26 mouse cellular contexts compared by ENCODE assay signal in the genomic region with DNA sequence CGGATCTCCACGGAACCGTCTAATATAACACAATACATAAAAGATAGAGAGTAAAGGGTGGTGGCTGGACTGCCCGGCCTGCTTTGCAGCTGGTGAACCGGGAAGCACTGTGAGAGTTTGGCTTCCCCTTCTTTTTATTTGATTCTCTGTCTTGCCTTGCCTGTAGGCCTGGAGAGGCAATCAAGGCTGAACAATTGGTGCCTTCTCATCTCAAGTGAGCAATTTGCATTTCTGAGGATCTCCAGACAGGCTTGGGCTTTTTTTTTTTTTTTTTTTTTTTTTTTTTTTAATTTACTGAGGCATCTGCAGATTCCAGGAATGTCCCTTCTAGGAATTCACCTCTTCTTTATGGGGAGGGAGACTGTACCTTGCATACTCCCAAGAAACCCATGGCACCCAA. TPM values are rescaled to one million over a fixed set of nuclear protein-coding genes. Genes with fewer than 3 reads are reported as not detected.
DNase-seq lines count a peak whose midpoint lies in the region; ATAC-seq lines count a peak whose summit lies in the region.
"Had no signal": no experiment of that assay in that cellular context is flagged by ENCODE, and none has a peak within 500 bp of the region (broad histone marks: within the 10 kb centered on the region; RNA-seq: fewer than 3 reads in every experiment).

No protein-coding gene starts in this region.

- DNase-seq in forebrain, embryonic 10.5 days (ENCODE audit: extremely low spot score, low spot score) = no peak
- no peak for DNase-seq in neural tube, embryonic 11.5 days (ENCODE audit: low spot score)
- no peak for DNase-seq in retina, embryonic 14.5 days (ENCODE audit: low spot score)
- DNase-seq: adrenal gland, postnatal 25 days; cerebellum, adult 11 months; cerebellum, postnatal 14 days; gastrocnemius, postnatal 10 days; heart, postnatal 4 days; kidney, adult 9 months; kidney, postnatal 36 days; liver, postnatal 0 days; thymus, postnatal 36 days had no signal

- peaks cover 28% of the 10 kb centered on the region for H3K4me1 ChIP-seq in forebrain, embryonic 12.5 days
- peaks cover 44% of the 10 kb centered on the region for H3K4me1 ChIP-seq in forebrain, embryonic 10.5 days
- H3K4me1 ChIP-seq in neural tube, embryonic 11.5 days (ENCODE audit: control insufficient read depth, insufficient read depth, low read length) = peaks cover 7% of the 10 kb centered on the region; the same call in 1 of the 2 replicates
- peaks cover 9% of the 10 kb centered on the region; the same call in 1 of the 2 replicates for H3K4me1 ChIP-seq in neural tube, embryonic 15.5 days
- H3K4me1 ChIP-seq in embryonic facial prominence, embryonic 12.5 days = peaks cover 12% of the 10 kb centered on the region
- H3K4me1 ChIP-seq in kidney, embryonic 15.5 days = no peaks in the 10 kb centered on the region
- H3K4me1 ChIP-seq: intestine, embryonic 15.5 days; stomach, embryonic 15.5 days had no signal

- H3K4me3 ChIP-seq in forebrain, embryonic 12.5 days (replicated peaks) = no peak overlapping the region
- no peak overlapping the region for H3K4me3 ChIP-seq in forebrain, embryonic 10.5 days
- no peak overlapping the region for H3K4me3 ChIP-seq in neural tube, embryonic 11.5 days (ENCODE audit: low read depth, low read length)
- no peak overlapping the region for H3K4me3 ChIP-seq in neural tube, embryonic 15.5 days (replicated peaks)
- no peak overlapping the region for H3K4me3 ChIP-seq in embryonic facial prominence, embryonic 12.5 days
- no peak overlapping the region for H3K4me3 ChIP-seq in kidney, embryonic 15.5 days (replicated peaks)
- H3K4me3 ChIP-seq: heart, embryonic 10.5 days; intestine, embryonic 15.5 days; limb, embryonic 12.5 days; midbrain, embryonic 10.5 days; myocyte; stomach, embryonic 15.5 days had no signal

- H3K36me3 ChIP-seq in forebrain, embryonic 12.5 days (replicated peaks) = no peaks in the 10 kb centered on the region
- H3K36me3 ChIP-seq in forebrain, embryonic 10.5 days (replicated peaks) = no peaks in the 10 kb centered on the region
- H3K36me3 ChIP-seq in neural tube, embryonic 11.5 days (ENCODE audit: control insufficient read depth, insufficient read depth, low read length) = no peaks in the 10 kb centered on the region
- no peaks in the 10 kb centered on the region for H3K36me3 ChIP-seq in neural tube, embryonic 15.5 days
- no peaks in the 10 kb centered on the region for H3K36me3 ChIP-seq in embryonic facial prominence, embryonic 12.5 days
- H3K36me3 ChIP-seq in kidney, embryonic 15.5 days = no peaks in the 10 kb centered on the region
- H3K36me3 ChIP-seq: heart, embryonic 10.5 days; intestine, embryonic 15.5 days; limb, embryonic 12.5 days; midbrain, embryonic 10.5 days; stomach, embryonic 15.5 days had no signal

- peaks cover 23% of the 10 kb centered on the region; the same call in 1 of the 2 replicates for H3K27me3 ChIP-seq in forebrain, embryonic 12.5 days
- H3K27me3 ChIP-seq in forebrain, embryonic 10.5 days (ENCODE audit: poor library complexity, severe bottlenecking) = peaks cover 4% of the 10 kb centered on the region; the same call in 1 of the 2 replicates
- no peaks in the 10 kb centered on the region for H3K27me3 ChIP-seq in neural tube, embryonic 11.5 days (ENCODE audit: control insufficient read depth, insufficient read depth, low read length)
- H3K27me3 ChIP-seq in neural tube, embryonic 15.5 days (replicated peaks) = no peaks in the 10 kb centered on the region
- H3K27me3 ChIP-seq in embryonic facial prominence, embryonic 12.5 days = no peaks in the 10 kb centered on the region
- H3K27me3 ChIP-seq in kidney, embryonic 15.5 days = peaks cover 3% of the 10 kb centered on the region; the same call in 1 of the 2 replicates
- H3K27me3 ChIP-seq: intestine, embryonic 15.5 days; stomach, embryonic 15.5 days had no signal

- peak; percentile 31; the same call in 1 of the 2 replicates for ATAC-seq in forebrain, embryonic 12.5 days (ENCODE audit: low FRiP score)
- ATAC-seq in neural tube, embryonic 11.5 days (ENCODE audit: insufficient read depth, low FRiP score, low TSS enrichment) = peak; percentile 7; the same call in 1 of the 2 replicates
- ATAC-seq in neural tube, embryonic 15.5 days (ENCODE audit: low FRiP score) = no peak
- no peak for ATAC-seq in embryonic facial prominence, embryonic 12.5 days (ENCODE audit: insufficient number of reproducible peaks, insufficient read depth, low FRiP score, low TSS enrichment)
- ATAC-seq in kidney, embryonic 15.5 days (replicated peaks; ENCODE audit: low FRiP score) = no peak
- ATAC-seq: hindbrain, embryonic 16.5 days; intestine, embryonic 15.5 days; liver, postnatal 0 days; lung, postnatal 0 days had no signal

- 12% methylated on average over 5 of the region's 5 CpGs for WGBS in forebrain, embryonic 12.5 days
- 25% methylated on average over 5 of the region's 5 CpGs for WGBS in forebrain, embryonic 10.5 days
- WGBS in neural tube, embryonic 11.5 days = 25% methylated on average over 5 of the region's 5 CpGs
- WGBS in neural tube, embryonic 15.5 days = 5% methylated on average over 5 of the region's 5 CpGs
- WGBS in embryonic facial prominence, embryonic 12.5 days = 31% methylated on average over 5 of the region's 5 CpGs
- 30% methylated on average over 5 of the region's 5 CpGs for WGBS in kidney, embryonic 15.5 days

- H3K9me3 ChIP-seq in forebrain, embryonic 12.5 days = no peaks in the 10 kb centered on the region
- H3K9me3 ChIP-seq in forebrain, embryonic 10.5 days = no peaks in the 10 kb centered on the region
- H3K9me3 ChIP-seq in neural tube, embryonic 11.5 days (ENCODE audit: control insufficient read depth, low read length) = no peaks in the 10 kb centered on the region
- H3K9me3 ChIP-seq in neural tube, embryonic 15.5 days (replicated peaks) = no peaks in the 10 kb centered on the region
- no peaks in the 10 kb centered on the region for H3K9me3 ChIP-seq in embryonic facial prominence, embryonic 12.5 days
- H3K9me3 ChIP-seq in kidney, embryonic 15.5 days (replicated peaks) = no peaks in the 10 kb centered on the region
- H3K9me3 ChIP-seq: heart, embryonic 10.5 days; intestine, embryonic 15.5 days; limb, embryonic 12.5 days; midbrain, embryonic 10.5 days; stomach, embryonic 15.5 days had no signal

- peak overlapping the region; percentile 68; the same call in 1 of the 2 replicates for H3K27ac ChIP-seq in forebrain, embryonic 12.5 days
- H3K27ac ChIP-seq in forebrain, embryonic 10.5 days = no peak overlapping the region
- no peak overlapping the region for H3K27ac ChIP-seq in neural tube, embryonic 11.5 days (ENCODE audit: low read depth, low read length)
- no peak overlapping the region for H3K27ac ChIP-seq in neural tube, embryonic 15.5 days (replicated peaks)
- peak overlapping the region; percentile 41; the same call in 1 of the 2 replicates for H3K27ac ChIP-seq in embryonic facial prominence, embryonic 12.5 days
- no peak overlapping the region for H3K27ac ChIP-seq in kidney, embryonic 15.5 days
- H3K27ac ChIP-seq: heart, embryonic 10.5 days; intestine, embryonic 15.5 days; limb, embryonic 12.5 days; midbrain, embryonic 10.5 days; stomach, embryonic 15.5 days had no signal

- H3K9ac ChIP-seq in forebrain, embryonic 12.5 days = no peak overlapping the region
- no peak overlapping the region for H3K9ac ChIP-seq in neural tube, embryonic 11.5 days (ENCODE audit: low read length)
- H3K9ac ChIP-seq in neural tube, embryonic 15.5 days (replicated peaks) = no peak overlapping the region
- H3K9ac ChIP-seq in embryonic facial prominence, embryonic 12.5 days = no peak overlapping the region
- no peak overlapping the region for H3K9ac ChIP-seq in kidney, embryonic 15.5 days
- H3K9ac ChIP-seq: intestine, embryonic 15.5 days; limb, embryonic 12.5 days; liver, postnatal 0 days; stomach, embryonic 15.5 days had no signal

- H3K4me2 ChIP-seq in forebrain, embryonic 12.5 days = no peak overlapping the region
- H3K4me2 ChIP-seq in neural tube, embryonic 11.5 days (ENCODE audit: low read depth) = no peak overlapping the region
- no peak overlapping the region for H3K4me2 ChIP-seq in neural tube, embryonic 15.5 days
- H3K4me2 ChIP-seq in embryonic facial prominence, embryonic 12.5 days (replicated peaks) = no peak overlapping the region
- no peak overlapping the region for H3K4me2 ChIP-seq in kidney, embryonic 15.5 days
- H3K4me2 ChIP-seq: intestine, embryonic 15.5 days; limb, embryonic 12.5 days; liver, embryonic 11.5 days; stomach, embryonic 15.5 days had no signal

RNA-seq across cellular contexts. Expression of gene Lhx8, which starts 51.1 kb away (rescaled TPM):
- 25.0 and 55.4 TPM in 2 replicates for polyA plus RNA-seq in forebrain, embryonic 12.5 days (2016; fragmentation: Nextera tagmentation; extraction: Ambion mirVana)
- polyA plus RNA-seq in forebrain, embryonic 10.5 days (2016; fragmentation: Nextera tagmentation; extraction: Ambion mirVana) = 2.5 and 4.8 TPM in 2 replicates
- polyA plus RNA-seq in neural tube, embryonic 11.5 days (2014; fragmentation: Nextera tagmentation; extraction: Ambion mirVana) = 0.22 and 0.27 TPM in 2 replicates
- 0.19 TPM in 1 of 2 replicates, not detected in the other for polyA plus RNA-seq in neural tube, embryonic 15.5 days (2015; fragmentation: Nextera tagmentation; extraction: Ambion mirVana)
- 60.9 and 72.6 TPM in 2 replicates for polyA plus RNA-seq in embryonic facial prominence, embryonic 12.5 days (2016; fragmentation: Nextera tagmentation; extraction: Ambion mirVana)
- polyA plus RNA-seq in kidney, embryonic 15.5 days (2015; fragmentation: Nextera tagmentation; extraction: Ambion mirVana) = not detected in 2 replicates
- polyA plus RNA-seq: liver, postnatal 0 days; lung, postnatal 0 days; myocyte; neural tube, embryonic 14.5 days had no signal

Comparison
In these comparisons a context has a peak if more than half of its experiments do, and no peak if none do; other contexts are left out.
1. ATAC-seq: peak in forebrain, embryonic 12.5 days (single experiment) and neural tube, embryonic 11.5 days (single experiment); none in neural tube, embryonic 15.5 days (single experiment), embryonic facial prominence, embryonic 12.5 days (single experiment) and kidney, embryonic 15.5 days (single experiment).
2. H3K27ac ChIP-seq: peak in forebrain, embryonic 12.5 days (single experiment) and embryonic facial prominence, embryonic 12.5 days (single experiment); none in forebrain, embryonic 10.5 days (single experiment), neural tube, embryonic 11.5 days (single experiment), neural tube, embryonic 15.5 days (single experiment) and kidney, embryonic 15.5 days (single experiment).